Mouse (Mus musculus) spleen, adult 18-20 months (tissue): ENCODE results near the gene Trio.
"Not testable (repeated sequence)": the region's sequence is repeated elsewhere in the genome, so short reads cannot be mapped to it uniquely, and the experiment has no call there.

Experiments used
- DNase-seq, 2 experiments: peaks; one replicate each; pipeline ENCODE4 v3.0.0; 2022; ENCODE audit warnings: mixed read lengths in 2 of 2

Trio gene

GRCm38 (mm10) chr15:27760655-27761054, 265.0 kb downstream of the Trio start:
- DNase-seq, result no peak

- no peak for DNase-seq
These were observed 265.8 kb downstream of the Trio start for GRCm38 (mm10) chr15:27759890-27760289.

- no peak for DNase-seq
These were observed 267.0 kb downstream of the Trio start for GRCm38 (mm10) chr15:27758680-27759079.

- no peak for DNase-seq
These were observed 269.2 kb downstream of the Trio start for GRCm38 (mm10) chr15:27756426-27756825.

- peak in 1 of 2 experiments; percentile 46 for DNase-seq
These were observed 270.9 kb downstream of the Trio start for GRCm38 (mm10) chr15:27754571-27755260.

- DNase-seq, result no peak
These were observed 271.7 kb downstream of the Trio start for GRCm38 (mm10) chr15:27753923-27754322.

- no peak for DNase-seq
These were observed 272.8 kb downstream of the Trio start for GRCm38 (mm10) chr15:27752677-27753342.

GRCm38 (mm10) chr15:27751612-27752405, 273.8 kb downstream of the Trio start:
- DNase-seq, result peak; percentile 46 to 75

GRCm38 (mm10) chr15:27748739-27749138, 276.9 kb downstream of the Trio start:
- DNase-seq, result no peak

- no peak for DNase-seq
These were observed 278.1 kb downstream of the Trio start for GRCm38 (mm10) chr15:27747512-27747911.

GRCm38 (mm10) chr15:27744995-27745394, 280.7 kb downstream of the Trio start:
- no peak for DNase-seq

- DNase-seq, result no peak
These were observed 285.6 kb downstream of the Trio start for GRCm38 (mm10) chr15:27740080-27740479.

- DNase-seq, result no peak
These were observed 293.8 kb downstream of the Trio start for GRCm38 (mm10) chr15:27731818-27732217.

GRCm38 (mm10) chr15:27726228-27726627, 299.4 kb downstream of the Trio start:
- no peak for DNase-seq

GRCm38 (mm10) chr15:27724796-27725680, 300.6 kb downstream of the Trio start:
- DNase-seq, result no peak

- no peak for DNase-seq
These were observed 301.4 kb downstream of the Trio start for GRCm38 (mm10) chr15:27724298-27724697.

- no peak for DNase-seq
These were observed 301.9 kb downstream of the Trio start for GRCm38 (mm10) chr15:27723746-27724145.

GRCm38 (mm10) chr15:27720297-27720696, 305.4 kb downstream of the Trio start:
- not testable (repeated sequence) for DNase-seq

GRCm38 (mm10) chr15:27718668-27719067, 307.0 kb downstream of the Trio start:
- no peak for DNase-seq

- peak in 1 of 2 experiments; percentile 55 for DNase-seq
These were observed 310.3 kb downstream of the Trio start for GRCm38 (mm10) chr15:27715331-27715730.

- DNase-seq, result no peak
These were observed 314.9 kb downstream of the Trio start for GRCm38 (mm10) chr15:27710698-27711097.

GRCm38 (mm10) chr15:27708968-27709612, 316.6 kb downstream of the Trio start:
- no peak for DNase-seq
